Comparison of ENCODE assay signal across 21 mouse cellular contexts in genomic region chr2:31619208-31619607, GRCm38 (mm10). TPM values are rescaled to one million over a fixed set of nuclear protein-coding genes. Genes with fewer than 3 reads are reported as not detected.
"Had no signal": no experiment of that assay in that cellular context is flagged by ENCODE, and none has a peak within 500 bp of the region (broad histone marks: within the 10 kb centered on the region; RNA-seq: fewer than 3 reads in every experiment).

No protein-coding gene starts in this region.

- ATAC-seq: liver, postnatal 0 days; lung, postnatal 0 days had no signal

- H3K9me3 ChIP-seq: limb, embryonic 15.5 days; stomach, embryonic 15.5 days had no signal

- H3K4me1 ChIP-seq: limb, embryonic 12.5 days; limb, embryonic 15.5 days; neural tube, embryonic 12.5 days; stomach, embryonic 15.5 days had no signal

- H3K4me2 ChIP-seq: limb, embryonic 12.5 days; limb, embryonic 15.5 days; liver, embryonic 11.5 days; lung, embryonic 14.5 days; neural tube, embryonic 12.5 days; stomach, embryonic 15.5 days had no signal

- H3K4me3 ChIP-seq: limb, embryonic 12.5 days; limb, embryonic 15.5 days; neural tube, embryonic 12.5 days; stomach, embryonic 15.5 days had no signal

- H3K27ac ChIP-seq: limb, embryonic 12.5 days; limb, embryonic 15.5 days; liver, embryonic 14.5 days; macrophage; neural tube, embryonic 12.5 days; stomach, embryonic 15.5 days had no signal

- H3K27me3 ChIP-seq: limb, embryonic 12.5 days; limb, embryonic 15.5 days; stomach, embryonic 15.5 days had no signal

- DNase-seq: kidney, adult 18-20 months; kidney, adult 9 months; kidney, postnatal 14 days; kidney, postnatal 4 days; liver, postnatal 0 days; lung, embryonic 14.5 days; right cerebral cortex, adult 18-20 months; right cerebral cortex, postnatal 14 days; right cerebral cortex, postnatal 4 days; thymus, postnatal 36 days had no signal

- H3K9ac ChIP-seq: limb, embryonic 12.5 days; limb, embryonic 15.5 days; liver, embryonic 14.5 days; liver, postnatal 0 days; lung, embryonic 14.5 days; neural tube, embryonic 12.5 days; stomach, embryonic 15.5 days had no signal

RNA-seq across cellular contexts. Expression of gene Prdm12, which starts 20.6 kb away (rescaled TPM):
- total RNA-seq: megakaryocyte, adult 5-6 weeks had no signal
- polyA plus RNA-seq: kidney, embryonic 16.5 days; limb, embryonic 15.5 days; liver, embryonic 14.5 days; liver, postnatal 0 days; lung, embryonic 14.5 days; lung, postnatal 0 days; macrophage; stomach, embryonic 15.5 days; urinary bladder, adult 2 months had no signal
